Mouse (Mus musculus): ENCODE data around the gene Atf4. TPM values are rescaled to one million over a fixed set of nuclear protein-coding genes. Genes with fewer than 3 reads are reported as not detected.

Gene Atf4
- 234 and 245 TPM in 2 replicates for polyA plus RNA-seq (2012; rRNA removed)

- peak; percentile 98 for DNase-seq (ENCODE audit: low read depth, low spot score)
- WGBS, result under 1% methylated on average over 62 of the region's 62 CpGs
These were observed at the start of gene Atf4 for GRCm38 (mm10) chr15:80254847-80255645. Gene Atf4, plus strand, starts transcription at chr15:80255184.

- DNase-seq (ENCODE audit: low read depth, low spot score), result no peak
- WGBS, result 89% methylated on average over 3 of the region's 3 CpGs
These were observed 48.9 kb upstream of the Atf4 start for GRCm38 (mm10) chr15:80206057-80206565.

GRCm38 (mm10) chr15:80208446-80208845, 46.5 kb upstream of the Atf4 start:
- no peak for DNase-seq (ENCODE audit: low read depth, low spot score)
- 21% methylated on average over 4 of the region's 4 CpGs for WGBS

- DNase-seq (ENCODE audit: low read depth, low spot score), result no peak
These were observed 41.3 kb upstream of the Atf4 start for GRCm38 (mm10) chr15:80213688-80214087.

- DNase-seq (ENCODE audit: low read depth, low spot score), result no peak
- WGBS, result 29% methylated on average over 10 of the region's 10 CpGs
These were observed 39.1 kb upstream of the Atf4 start for GRCm38 (mm10) chr15:80215716-80216479.

GRCm38 (mm10) chr15:80216480-80216820, 38.5 kb upstream of the Atf4 start:
- WGBS, result 58% methylated on average over 9 of the region's 9 CpGs
- no peak for DNase-seq (ENCODE audit: low read depth, low spot score)

GRCm38 (mm10) chr15:80217476-80217875, 37.5 kb upstream of the Atf4 start:
- WGBS, result 84% methylated on average over 10 of the region's 10 CpGs
- DNase-seq (ENCODE audit: low read depth, low spot score), result no peak

GRCm38 (mm10) chr15:80219211-80219610, 35.8 kb upstream of the Atf4 start:
- WGBS, result 28% methylated on average over 14 of the region's 14 CpGs
- no peak for DNase-seq (ENCODE audit: low read depth, low spot score)

- no peak for DNase-seq (ENCODE audit: low read depth, low spot score)
- WGBS, result 56% methylated on average over 4 of the region's 4 CpGs
These were observed 35.0 kb upstream of the Atf4 start for GRCm38 (mm10) chr15:80219705-80220657.

- DNase-seq (ENCODE audit: low read depth, low spot score), result no peak
- WGBS, result 64% methylated on average over 8 of the region's 8 CpGs
These were observed 34.0 kb upstream of the Atf4 start for GRCm38 (mm10) chr15:80221031-80221430.

GRCm38 (mm10) chr15:80223751-80224150, 31.2 kb upstream of the Atf4 start:
- no peak for DNase-seq (ENCODE audit: low read depth, low spot score)

GRCm38 (mm10) chr15:80225208-80225607, 29.8 kb upstream of the Atf4 start:
- 15% methylated on average over 9 of the region's 9 CpGs for WGBS
- peak; percentile 65 for DNase-seq (ENCODE audit: low read depth, low spot score)

More at GRCm38 (mm10) chr15:80223751-80224150, 31.2 kb upstream of the Atf4 start:
- WGBS, result 91% methylated on average over 7 of the region's 7 CpGs

GRCm38 (mm10) chr15:80225796-80226195, 29.2 kb upstream of the Atf4 start:
- DNase-seq (ENCODE audit: low read depth, low spot score), result peak; percentile 40
- WGBS, result 46% methylated on average over 2 of the region's 2 CpGs

- 80% methylated on average over 17 of the region's 17 CpGs for WGBS
- DNase-seq (ENCODE audit: low read depth, low spot score), result no peak
These were observed 26.7 kb upstream of the Atf4 start for GRCm38 (mm10) chr15:80228071-80228800.

- WGBS, result 84% methylated on average over 2 of the region's 2 CpGs
- no peak for DNase-seq (ENCODE audit: low read depth, low spot score)
These were observed 22.7 kb upstream of the Atf4 start for GRCm38 (mm10) chr15:80232331-80232730.

- WGBS, result 77% methylated on average over 4 of the region's 4 CpGs
These were observed 21.9 kb upstream of the Atf4 start for GRCm38 (mm10) chr15:80233053-80233452.

GRCm38 (mm10) chr15:80233733-80234509, 21.1 kb upstream of the Atf4 start, which contains the start of gene Mief1:
Gene Mief1, plus strand, starts transcription at chr15:80234018.
- under 1% methylated on average over 67 of the region's 67 CpGs for WGBS
- DNase-seq (ENCODE audit: low read depth, low spot score), result peak; percentile 94

More at GRCm38 (mm10) chr15:80233053-80233452, 21.9 kb upstream of the Atf4 start:
- no peak for DNase-seq (ENCODE audit: low read depth, low spot score)

- 93% methylated on average over 9 of the region's 9 CpGs for WGBS
These were observed 19.4 kb upstream of the Atf4 start, which contains the start of gene AC140267.1 for GRCm38 (mm10) chr15:80235535-80235934. Gene AC140267.1, plus strand, starts transcription at chr15:80235835.

More at GRCm38 (mm10) chr15:80235535-80235934, 19.4 kb upstream of the Atf4 start, which contains the start of gene AC140267.1:
- no peak for DNase-seq (ENCODE audit: low read depth, low spot score)
